Mouse (Mus musculus) gastrocnemius, postnatal 10 days (tissue): ENCODE measurements around the gene Reep3. TPM values are rescaled to one million over a fixed set of nuclear protein-coding genes. Genes with fewer than 3 reads are reported as not detected.
"Not testable (repeated sequence)": the region's sequence is repeated elsewhere in the genome, so short reads cannot be mapped to it uniquely, and the experiment has no call there.

Experiments
- DNase-seq: peaks from one replicate; pipeline ENCODE4 v3.0.0; 2021; ENCODE audit warnings: mixed read lengths
- long read RNA-seq, 2 experiments: library from polyadenylated mRNA; stranded (forward); transcript quantifications; one replicate each; pipeline ENCODE4 v2.0.0; 2021
- total RNA-seq, 2 experiments: library from RNA; stranded (reverse); gene quantifications; 2 replicates each; pipeline ENCODE4 v1.2.3; 2021

The Reep3 gene
- total RNA-seq: 10 to 100 TPM; 21.9 to 27.2 TPM
- long read RNA-seq, experiment 1, full-length matches to known transcripts: 6 of 14 reads
- long read RNA-seq, experiment 1, partial matches to known transcripts: 3 of 14 reads
- long read RNA-seq, experiment 1, other reads (novel, unspliced or antisense): 5 of 14 reads
- long read RNA-seq, experiment 2, full-length matches to known transcripts: 9 of 14 reads
- long read RNA-seq, experiment 2, partial matches to known transcripts: 0 of 14 reads
- long read RNA-seq, experiment 2, other reads (novel, unspliced or antisense): 5 of 14 reads

DNA sequence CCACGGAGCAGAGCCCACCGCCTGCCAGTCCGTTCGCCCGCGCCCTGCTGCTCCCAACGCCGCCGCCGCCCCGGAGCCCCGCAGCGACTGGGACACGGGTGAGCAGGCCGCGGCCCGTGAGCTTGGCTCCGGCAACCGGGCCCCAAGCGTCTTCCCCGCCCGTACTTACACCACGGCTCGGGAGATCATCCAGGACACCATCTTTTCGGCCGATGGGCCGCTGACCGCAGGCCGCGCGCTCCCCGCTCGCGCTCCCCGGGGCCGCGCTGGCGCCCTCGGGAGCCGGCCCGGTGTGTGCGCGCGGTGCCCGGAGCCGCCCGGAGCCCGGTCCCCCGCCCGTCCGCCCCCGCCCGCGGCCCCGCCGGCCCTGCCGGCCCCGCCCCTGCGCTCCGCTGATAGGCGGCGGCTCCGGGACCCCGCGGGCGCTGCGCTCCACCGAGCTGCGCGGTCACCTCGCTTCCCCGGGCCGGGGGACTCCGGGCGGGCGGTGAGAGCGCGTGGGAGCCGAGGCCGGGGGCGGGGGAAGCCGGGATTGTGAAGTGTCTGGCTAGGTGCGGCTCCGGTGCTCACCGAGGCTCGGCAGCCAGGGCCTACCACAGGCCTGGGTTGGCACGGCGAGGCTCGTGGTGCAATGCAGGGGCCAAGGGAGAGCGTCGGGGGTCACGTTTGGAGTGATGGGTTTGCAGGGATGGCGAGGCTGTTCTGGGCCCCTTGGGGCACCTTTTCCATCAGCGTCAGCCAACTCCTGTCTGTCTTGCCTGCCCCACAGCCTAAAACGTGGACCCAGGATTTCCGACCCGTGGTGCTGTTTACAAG, at the start of gene Reep3:
TSS of gene Reep3 (minus strand) at position 325 of the 816 bp plus-strand sequence.
- peak; percentile 73 for DNase-seq

DNA sequence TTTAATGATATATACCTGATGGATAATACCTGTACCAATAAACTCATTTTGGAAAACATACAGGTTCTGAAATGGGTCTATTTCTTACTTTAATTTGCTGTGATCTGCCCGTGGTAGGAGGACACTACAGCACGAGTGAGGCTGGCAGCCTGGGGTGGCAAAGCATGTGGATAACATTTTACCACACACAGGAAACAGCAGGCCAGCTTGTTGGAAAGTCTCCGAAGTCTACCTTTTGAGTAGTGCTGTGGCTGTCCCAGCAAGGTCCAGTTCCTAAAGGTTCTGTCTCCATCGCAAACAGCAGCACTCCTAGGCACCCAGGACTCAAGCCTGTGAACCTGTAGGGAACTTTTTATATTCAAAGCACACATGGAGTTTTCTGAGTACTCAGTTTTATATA, 48.9 kb upstream of the Reep3 start:
- DNase-seq: no peak

DNA sequence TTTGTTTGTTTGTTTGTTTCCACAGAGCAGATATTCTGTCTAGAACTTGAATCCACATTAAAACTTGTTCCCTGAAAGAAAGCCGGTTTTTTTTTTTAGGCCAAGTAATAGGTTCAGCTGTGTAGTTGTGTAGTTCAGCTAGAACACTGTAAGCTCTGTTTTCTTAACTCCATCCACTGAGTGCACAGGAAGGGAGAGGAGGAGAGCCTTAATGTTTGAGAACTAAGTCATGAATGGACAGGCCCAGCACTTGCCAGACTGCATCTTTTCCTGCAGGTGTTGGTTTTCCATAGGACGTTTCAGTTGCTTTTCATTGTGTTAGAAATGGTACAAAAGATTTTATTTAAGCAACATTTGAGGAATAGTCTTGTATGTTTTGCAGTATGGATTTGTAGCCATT, 47.5 kb upstream of the Reep3 start:
- DNase-seq: no peak

DNA sequence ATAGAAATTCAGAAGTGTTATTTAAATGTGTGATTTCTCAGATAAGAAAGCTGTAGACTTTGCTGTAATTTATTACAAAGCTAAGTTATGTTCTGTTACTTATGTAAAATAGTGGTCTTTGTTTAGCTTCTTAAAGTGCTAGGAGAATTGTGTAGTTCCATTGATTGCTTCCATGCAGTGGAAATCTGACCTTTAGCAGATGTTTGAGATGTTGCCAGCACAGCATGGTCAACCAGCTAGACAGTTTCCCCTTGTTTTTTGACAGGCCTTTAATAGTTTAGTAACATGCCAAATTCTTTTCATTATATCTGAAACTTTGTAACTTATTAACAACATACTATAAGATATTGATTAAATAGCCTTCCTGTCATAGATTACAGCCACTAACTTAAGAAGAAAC, 46.9 kb upstream of the Reep3 start:
- no peak for DNase-seq

DNA sequence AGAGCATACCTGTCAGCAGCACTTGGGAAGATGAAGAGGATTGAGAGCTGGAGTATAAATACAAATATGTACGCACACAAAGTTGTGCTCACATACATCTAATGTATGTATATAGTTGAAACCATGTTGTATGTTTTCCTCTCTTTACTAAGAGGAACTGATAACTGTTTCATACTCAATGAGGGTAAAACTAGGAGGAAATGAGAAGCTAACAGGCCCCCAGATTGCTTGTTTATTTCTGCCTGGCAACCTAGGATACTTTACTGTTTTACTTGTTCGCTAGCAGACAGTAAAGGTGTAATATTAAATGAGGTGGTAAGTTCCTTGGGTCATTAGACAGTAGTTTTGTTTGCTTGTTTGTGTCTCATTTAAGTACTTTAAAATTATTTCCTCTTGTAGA, 40.7 kb upstream of the Reep3 start:
- DNase-seq: no peak

DNA sequence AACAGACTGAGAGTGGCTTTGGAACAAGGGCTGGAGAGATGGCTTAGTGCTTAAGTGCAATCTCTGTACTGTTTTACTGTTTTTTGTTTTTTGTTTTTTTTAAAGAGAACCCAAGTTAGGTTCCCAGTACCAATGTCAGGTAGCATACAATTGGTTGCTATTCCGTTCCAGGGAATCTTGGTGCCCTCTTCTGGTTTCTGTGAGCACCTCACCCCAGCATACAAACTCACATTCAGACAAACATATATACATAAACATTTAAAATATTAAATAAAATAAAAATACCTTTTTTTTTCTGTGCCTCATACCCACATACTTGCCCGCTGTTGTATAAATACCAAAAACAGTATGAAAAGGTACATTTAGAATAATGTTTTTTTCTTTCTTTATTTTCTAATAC, 37.6 kb upstream of the Reep3 start:
- DNase-seq: no peak

DNA sequence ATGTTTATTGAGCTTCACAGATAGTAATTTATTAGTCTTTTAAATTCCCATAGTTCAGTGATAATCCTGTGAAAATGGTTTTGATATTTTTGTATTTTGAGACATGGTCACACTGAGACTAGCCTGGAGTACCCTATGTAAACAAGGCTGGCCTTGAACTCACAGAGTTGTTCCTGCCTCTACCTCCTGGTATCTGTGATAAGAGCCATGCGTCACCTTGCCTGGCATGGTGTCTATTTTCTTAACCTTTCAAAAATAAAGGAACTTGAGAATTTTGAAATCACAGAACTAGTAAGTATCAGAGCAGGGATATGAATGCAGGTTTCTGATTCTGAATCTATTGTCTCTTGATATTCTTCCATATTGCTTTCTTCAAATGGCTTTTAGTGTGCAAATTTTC, 35.0 kb upstream of the Reep3 start:
- no peak for DNase-seq

DNA sequence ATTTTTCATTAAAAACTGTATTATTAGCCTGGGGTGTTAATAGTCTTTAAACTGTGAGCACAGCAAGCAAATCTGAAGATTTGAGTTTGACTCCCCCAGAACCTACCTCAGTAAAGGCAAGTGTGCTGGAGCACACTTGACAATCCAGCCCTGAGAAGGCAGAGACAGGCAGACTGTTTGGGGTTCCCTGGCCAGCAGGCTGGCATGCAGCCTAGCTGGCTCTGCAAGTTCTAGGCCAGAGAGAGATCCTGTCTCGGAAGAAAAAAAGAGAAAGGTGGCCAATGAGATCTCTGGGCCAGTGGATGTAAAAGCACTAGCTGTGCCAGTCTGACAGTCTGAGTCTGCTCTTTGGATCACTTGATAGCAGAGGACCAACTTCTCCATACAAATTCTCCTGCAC, 32.8 kb upstream of the Reep3 start:
- no peak for DNase-seq

DNA sequence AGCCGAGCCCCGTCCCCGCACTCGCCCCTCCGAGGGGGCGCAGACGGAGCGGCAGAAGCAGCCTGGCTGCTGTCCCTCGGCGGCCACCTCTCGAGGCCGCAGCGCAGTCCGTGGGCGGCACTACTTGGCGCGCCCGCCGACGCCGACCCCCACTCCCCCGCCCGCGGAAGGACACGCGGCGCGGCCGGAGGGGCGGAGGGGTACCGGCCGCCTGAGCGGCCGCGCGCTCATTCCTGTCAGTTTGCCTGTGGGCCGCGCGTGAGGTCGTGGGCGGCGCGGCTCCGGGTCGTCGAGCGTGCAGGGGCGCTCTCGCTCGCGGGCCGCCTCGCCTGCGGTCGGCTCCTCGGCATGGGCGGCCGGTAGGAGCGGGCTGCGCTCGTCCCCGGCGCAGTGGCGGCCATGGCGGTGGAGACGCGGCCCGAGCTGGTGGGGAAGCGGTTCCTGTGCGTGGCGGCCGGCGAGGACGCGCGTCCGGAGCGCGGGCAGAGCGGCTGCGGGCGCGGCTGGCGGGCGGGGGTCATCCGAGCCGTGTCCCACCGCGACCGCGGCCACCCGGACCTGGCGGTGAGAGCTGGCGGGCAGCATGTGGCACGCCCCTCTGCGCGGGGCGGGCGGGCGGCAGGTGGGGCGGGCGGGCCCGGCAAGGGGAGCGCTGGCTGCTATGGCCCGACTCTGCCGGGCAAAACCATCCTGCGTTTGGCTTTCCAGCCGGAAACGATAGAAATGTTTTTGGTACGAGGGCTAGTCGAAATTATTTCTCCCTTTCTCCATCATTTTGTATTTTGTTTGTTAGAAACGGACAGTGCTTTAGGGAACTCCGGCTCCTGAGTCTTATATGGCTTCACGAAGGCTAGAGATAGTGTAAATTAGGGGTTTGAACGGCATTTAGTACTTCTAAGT, 30.4 kb upstream of the Reep3 start:
- DNase-seq: peak; percentile 44

DNA sequence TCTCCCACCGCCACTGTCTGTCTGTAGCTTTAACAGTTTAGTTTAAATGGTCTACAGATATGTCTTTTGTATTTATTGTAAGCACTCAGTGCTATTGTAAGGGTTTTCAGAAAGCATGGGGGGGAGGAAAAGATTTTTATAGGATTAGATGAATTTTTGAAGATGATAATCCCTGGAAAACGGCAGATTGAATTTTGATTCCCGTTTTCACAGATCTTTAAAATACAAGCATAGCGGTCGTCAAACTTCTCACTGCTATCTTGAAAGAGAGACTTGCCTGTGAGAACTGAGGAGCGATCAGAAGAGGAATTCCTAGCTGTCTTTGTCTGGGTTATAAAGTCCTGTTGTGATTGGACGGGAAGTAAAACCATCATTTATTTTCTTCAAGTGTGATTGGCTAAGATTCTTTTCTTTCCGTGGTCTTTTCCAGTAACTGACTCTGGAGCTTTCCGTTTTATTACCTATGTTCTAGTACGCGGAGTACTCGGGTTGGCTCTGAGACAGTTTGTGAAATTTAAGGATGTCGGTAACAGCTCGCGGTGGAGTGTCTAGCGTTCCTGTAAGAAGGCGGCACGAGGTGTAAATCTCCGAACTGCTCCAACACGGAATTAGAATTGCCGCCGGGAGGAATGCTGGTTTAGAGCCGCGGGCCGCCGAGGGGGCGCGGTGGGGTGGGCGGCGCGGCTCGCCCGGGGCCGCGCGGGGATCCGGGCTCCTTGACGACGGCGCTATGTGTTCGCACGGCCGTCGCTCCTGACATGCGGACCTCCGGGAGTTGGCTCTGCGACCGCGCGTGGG, 29.5 kb upstream of the Reep3 start:
- DNase-seq: peak; percentile 36

DNA sequence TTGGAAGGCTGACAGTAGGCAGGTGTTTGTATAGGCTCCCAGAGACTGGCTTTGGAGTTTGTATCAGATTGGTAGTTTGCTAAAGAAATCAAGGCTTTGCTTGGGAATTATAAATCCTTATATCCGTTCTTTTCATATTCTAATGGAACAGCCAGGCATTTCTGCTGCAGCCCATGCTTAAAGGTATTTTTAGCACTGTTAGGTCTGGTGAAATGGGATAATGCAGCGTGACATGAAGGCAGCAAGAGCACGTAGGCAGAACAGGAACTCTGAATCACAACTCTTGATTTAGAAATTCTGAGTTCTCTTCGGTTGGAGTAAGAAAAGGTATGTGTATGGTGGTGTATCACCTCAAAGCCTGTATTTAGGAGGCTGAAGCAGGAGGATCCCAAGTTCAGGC, 27.4 kb upstream of the Reep3 start:
- DNase-seq: no peak

DNA sequence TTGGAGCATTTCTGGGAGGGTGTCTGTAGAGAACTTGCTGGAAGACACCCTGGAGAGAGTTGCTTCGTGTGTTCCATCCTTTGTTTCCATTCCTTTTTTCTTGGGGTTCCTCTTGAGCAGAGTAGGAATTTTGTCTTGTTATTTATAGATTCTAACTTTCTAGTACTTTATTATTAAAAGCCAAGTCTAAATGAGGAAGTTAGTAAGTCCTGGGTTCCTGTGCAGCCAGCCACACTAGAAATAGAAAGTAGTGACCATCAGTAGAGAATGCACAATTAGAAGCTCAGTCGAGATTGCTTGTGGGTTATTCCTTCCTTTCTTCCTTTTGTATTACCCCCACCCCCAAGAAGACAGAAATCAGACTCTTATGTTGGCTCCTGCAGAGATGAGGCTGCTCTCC, 27.0 kb upstream of the Reep3 start:
- DNase-seq: no peak

DNA sequence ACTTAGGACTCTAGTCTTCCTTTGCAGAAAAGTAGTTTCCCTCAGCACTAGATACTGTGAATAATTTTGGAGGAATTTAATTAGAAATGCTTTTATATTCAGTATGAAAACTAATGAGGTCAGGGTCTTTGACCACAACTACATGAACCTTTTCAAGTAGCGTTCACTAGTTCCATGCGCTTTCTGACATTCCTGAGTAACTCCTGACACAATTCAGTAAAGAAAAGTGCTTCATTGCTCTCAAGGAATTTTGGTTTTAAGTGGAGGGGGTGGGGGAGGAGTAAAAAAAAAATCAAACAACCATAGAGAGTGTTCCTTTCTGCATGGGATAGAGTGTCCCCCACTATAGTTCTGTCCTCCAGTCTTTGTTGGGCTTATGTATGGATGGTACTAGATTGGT, 23.9 kb upstream of the Reep3 start:
- no peak for DNase-seq

DNA sequence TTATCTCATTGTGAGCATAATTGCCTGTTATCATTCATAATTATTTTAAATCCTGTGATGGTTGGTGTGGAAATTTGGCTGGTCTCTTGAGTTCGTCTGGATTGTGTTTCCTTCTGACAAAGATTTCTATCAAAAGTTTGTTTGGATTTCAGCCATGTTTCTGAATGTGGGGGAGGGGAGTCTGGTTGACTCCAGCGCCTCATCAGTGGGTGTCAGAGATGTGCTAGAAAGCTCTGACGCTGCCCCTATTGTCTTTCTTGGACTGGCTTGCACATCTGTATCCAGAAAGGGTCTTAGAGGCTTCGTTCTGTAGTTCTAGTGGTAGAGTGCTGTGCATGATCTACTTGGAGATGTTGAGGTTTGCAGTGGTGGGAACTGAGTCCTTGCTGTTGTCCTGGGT, 23.4 kb upstream of the Reep3 start:
- no peak for DNase-seq

DNA sequence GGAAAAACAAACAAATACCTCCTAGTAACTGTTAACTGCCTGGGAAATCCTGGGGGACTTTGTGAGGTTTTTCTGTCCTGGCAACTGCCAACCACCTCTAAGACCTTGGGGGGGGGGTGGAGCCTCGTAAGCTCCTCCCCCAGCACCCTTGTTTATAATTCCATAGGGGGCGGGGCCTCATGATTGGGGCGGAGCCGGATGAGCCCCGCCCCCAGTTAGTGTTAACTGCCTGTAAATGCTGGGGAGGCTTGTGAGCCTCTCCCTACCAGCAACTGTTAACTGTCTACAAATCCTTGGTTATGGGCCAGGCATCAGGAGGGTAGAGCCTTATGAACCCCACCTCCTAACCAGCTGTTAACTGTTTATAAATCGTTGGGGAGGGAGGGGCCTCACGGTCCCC, 22.5 kb upstream of the Reep3 start:
- DNase-seq: no peak

DNA sequence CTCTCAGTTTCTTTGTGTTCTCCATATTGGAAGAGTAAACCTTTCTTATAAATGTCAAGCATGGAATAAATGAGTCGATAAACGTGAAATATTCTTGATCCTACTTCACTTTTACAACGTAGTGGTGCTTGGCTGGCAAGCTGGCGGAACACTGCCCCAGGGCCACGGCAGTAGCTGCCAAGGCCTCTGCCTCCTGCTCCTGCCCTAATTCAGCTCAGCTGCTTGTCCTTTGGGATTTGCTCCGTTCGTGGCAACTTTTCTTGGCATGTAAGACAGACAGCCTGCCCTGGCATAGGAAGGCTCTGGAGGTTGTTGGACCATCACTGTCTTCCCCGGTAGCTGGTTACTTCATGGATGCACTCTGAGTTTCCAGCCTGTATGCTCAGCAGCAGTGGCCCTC, 19.5 kb upstream of the Reep3 start:
- no peak for DNase-seq

DNA sequence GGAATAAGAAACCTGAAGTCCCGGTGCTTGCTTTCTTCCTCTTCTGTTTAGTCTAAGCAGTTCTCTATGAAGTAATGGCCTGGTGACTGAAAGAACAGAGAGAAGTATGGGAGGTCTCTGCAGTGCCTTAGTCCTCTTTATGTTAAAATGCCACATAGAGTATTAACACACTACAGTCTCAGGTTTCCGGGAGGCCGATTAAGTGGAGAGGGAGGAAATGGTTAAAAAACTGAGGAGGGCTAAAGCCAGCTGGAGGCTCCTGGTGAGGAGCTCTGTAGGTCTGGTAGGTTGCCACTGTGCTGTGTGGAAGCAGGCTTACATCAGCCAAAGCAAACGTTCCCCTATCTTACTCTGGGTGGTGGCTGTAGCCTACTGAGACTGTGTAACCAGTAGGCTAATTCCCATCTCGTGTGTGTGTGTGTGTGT, 18.9 kb upstream of the Reep3 start:
- DNase-seq: peak; percentile 51

DNA sequence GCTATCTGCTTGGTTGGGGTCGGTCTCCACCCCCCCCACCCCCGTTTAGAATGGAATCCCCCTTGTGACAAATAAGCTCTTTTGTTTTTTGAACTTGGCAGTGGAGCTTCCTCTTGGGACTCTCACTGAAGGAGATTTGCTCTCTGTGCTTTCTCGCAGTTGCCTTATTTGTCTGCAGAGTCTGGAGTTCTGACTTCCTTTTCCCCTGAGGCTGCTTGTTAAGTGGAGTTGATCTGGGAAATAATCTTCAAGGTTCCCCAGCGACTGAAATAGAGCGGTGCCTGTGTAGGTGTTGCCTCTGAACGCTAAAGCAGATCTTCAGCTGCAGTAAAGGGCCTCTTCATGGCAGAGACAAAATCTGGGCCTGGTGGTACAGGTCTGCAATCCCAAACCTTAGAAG, 18.4 kb upstream of the Reep3 start:
- DNase-seq: no peak

DNA sequence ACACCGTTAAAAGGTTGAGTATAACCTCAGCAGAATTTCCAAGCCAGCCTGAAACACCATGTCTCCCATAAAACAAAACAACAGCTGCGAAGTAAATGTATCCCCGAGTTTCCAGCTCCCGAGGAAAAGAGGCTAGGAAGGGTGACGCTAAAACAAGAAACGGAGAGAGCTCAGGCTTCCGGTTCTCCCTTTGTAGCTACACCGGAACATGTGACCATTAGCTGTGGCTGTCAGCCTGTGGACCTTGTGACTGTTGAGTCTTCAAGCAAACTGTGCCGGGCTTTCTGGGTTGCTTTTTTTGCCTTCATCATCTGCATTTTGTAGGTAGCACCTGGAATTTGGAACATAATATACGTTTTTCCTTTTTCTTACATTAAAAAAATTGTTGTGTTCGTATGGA, 17.1 kb upstream of the Reep3 start:
- no peak for DNase-seq

DNA sequence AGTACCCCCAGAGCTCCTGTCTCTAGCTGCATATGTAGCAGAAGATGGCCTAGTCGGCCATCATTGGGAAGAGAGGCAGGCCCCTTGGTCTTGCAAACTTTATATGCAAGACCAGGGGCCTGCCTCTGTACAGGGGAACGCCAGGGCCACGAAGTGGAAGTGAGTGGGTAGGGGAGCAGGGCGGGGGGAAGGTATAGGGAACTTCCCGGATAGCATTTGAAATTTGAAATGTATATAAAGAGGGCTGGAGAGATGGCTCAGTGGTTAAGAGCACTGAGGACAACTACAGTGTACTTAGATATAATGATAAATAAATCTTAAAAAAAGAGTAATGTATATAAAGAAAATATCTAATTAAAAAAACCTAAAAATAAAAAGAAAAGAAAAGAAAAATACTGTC, 16.2 kb upstream of the Reep3 start:
- not testable (repeated sequence) for DNase-seq

DNA sequence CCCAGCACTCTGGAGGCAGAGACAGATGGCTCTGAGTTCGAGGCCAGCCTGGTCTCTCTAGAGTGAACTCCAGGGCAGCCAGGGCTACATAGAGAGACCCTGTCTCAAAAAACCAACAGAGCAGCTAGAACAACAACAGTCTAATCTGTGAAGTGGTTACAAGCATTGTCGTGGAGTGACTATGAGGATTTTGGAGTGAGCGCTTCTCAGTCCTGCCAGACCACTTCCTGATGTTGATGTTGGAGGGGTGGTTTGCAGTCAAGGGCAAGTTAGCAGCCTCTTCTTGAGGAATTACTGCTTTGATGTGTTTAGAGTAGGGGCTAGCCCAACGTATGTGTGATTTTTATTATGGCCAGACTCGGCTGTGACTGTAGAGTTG, 15.0 kb upstream of the Reep3 start:
- no peak for DNase-seq
